Mouse (Mus musculus) heart, adult 8-10 months (tissue): ENCODE data around the gene C1qc. TPM values are rescaled to one million over a fixed set of nuclear protein-coding genes. Genes with fewer than 3 reads are reported as not detected.

ENCODE experiments used
- DNase-seq: peaks from one replicate; pipeline ENCODE4 v3.0.0; 2022; ENCODE audit warnings: low spot score
- total RNA-seq, 4 experiments: library from RNA; stranded (reverse); gene quantifications; 2 replicates each; pipeline ENCODE4 v1.2.4; 2022

The C1qc gene
- total RNA-seq, result 10 to 100 TPM; 21.6 to 30.2 (median 24.9) TPM

DNA sequence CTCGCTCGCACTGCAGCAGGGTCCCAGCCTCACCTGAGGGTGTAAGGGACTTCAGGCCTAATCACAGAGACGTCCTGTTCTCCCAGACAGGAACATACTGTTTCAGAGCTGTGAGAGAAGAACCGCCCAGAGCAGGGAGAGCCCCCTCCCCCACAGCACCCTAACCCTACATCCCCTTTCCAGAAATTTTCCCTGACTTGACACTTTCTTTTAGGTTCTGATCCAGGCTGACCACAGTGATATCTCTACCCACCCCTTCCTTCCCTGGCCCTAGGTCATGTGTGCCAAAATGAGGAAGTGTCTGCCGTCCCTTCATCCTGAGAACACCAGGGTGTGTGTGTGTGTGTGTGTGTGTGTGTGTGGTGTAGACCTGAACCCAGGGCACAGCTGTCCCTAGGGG is at the start of gene C1qc:
TSS of gene C1qc (minus strand) at position 255 of the 400 bp plus-strand sequence.
- DNase-seq, result peak; percentile 56

DNA sequence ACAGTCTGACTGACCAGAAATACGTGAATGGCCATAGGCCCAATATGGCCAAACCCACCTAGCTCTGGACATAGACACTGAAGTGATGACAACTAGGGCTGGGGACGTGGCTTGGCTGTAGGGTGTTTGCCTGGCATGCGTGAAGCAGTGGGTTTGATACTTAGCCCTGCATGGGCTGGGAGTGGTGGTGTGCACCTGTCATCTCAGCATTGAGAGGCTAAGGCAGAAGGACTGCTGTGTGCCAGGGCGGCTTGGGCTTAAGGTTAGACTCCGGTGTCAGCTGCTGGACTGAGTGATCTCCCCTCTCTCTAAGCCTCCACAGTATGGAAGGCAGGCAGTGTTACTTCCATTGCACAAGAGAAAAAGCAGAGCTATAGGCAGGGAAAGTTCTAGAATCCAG is 45.1 kb upstream of the C1qc start:
- no peak for DNase-seq

GRCm38 (mm10) chr4:136937344-136937743 is 44.5 kb upstream of the C1qc start:
- DNase-seq, result no peak

- no peak for DNase-seq
These were observed 42.1 kb upstream of the C1qc start for GRCm38 (mm10) chr4:136934746-136935613.

DNA sequence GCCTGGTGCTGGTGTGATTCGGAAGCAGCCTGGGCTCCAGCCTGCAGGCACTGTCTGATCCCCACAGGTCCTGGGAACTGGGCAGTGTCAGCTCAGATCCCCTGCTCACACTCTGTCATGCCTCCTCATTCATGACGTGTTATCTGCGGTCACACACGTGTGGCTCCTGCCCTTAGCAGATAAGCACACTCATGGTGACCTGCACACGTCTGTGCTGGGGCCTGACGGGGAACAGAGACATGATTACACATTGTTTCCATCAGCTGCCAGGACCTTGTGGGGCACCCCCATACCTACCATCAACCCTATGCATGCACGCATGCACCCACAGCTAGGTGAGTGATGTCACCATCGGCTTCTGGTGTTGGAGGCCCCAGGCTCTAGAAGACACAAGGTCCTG is 37.6 kb upstream of the C1qc start:
- no peak for DNase-seq

DNA sequence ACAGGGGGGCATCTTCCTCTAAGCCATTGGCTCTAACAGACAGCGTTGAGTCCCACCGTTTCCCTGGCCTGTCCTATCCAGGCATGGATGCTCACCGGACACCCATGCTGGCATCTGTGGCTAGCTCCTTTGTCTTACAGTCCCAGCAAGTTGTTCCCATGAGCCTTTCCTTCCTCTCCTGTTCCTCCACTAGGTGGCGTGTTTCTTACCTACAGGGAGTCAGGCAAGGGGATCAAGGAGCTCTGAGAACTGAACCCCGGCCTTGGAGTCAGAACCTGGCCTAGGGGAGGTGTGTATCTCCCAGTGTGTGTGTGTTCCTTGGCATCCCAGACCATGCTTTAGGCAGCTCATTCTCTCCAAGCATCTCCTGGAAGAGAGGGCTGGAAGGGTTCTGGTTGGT is 36.1 kb upstream of the C1qc start:
- DNase-seq, result no peak

DNA sequence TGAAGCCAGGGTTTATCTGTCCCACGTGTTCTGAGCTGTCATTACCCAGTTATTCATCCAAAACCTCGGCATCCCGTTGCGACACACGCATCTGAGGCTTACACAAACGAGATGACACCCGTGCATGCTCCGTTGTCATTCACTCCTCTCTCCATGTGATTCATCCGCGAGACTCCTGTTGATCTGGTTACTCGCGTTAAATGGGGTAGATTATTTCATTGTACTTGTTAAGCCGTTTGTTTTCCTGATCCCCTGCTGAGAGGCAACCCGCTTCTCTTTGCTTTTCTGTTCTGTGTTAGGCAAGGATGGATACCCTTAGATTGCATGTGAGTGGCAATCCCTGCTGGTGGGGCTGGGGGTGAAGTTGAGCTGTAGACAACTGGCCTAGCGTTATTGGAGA is 32.9 kb upstream of the C1qc start:
- DNase-seq, result no peak

DNA sequence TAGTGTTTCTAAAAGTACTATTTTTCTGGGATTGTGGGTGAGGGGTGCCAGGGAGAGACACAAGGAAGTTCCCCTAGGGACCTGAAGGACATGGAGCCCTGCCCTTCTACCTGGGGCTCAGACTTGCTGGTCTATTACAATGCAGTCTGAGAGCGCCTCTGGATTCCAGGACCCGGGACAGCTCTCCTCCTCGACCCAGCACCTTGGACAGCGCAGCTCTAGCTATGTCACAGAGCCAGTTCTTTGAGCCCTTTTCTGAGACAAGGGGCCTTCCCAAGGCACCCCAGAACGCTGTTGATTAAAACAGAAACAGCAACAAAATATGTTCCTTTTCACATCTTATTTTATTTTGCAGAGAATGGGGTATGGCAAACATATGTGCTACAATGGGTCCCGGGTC is 31.7 kb upstream of the C1qc start:
- DNase-seq, result peak; percentile 43

GRCm38 (mm10) chr4:136919526-136919925 is 26.7 kb upstream of the C1qc start:
- DNase-seq, result no peak

DNA sequence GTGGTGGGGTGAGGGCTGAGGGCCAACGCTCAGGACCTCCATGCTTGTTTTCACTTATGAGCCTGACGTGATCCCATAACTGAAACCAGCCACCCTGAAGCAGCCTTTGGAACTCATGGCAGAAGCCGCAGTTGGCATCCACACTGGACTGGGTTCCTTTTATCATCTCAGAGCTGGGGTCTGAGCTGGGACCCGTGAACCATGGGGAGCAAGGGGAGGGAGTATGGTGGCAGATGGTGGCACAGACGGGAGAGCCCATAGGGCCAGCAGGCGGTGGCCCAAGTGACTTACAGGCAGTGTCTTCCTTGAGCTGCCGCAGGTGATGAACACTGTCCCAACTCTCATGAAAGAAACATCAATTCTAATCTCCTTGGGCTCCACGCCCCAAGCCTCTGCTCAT is 26.0 kb upstream of the C1qc start:
- DNase-seq, result no peak

DNA sequence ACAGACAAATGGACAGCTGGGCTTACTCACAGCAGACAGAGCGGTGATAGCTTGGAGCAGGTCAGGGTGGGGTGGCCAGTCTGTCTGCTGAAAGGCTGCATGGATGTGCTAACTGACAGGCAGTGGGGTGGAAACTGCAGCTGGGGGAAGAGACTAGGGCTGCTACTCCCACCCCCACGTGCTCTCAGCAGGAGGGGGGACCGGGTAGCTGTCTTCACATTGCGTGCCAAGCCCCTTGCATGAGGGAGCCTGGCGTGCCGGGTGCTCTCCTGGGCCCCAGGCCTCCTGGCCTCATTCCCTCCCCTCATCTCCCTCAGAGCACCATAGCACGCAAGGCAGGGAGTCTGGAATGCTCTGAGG is 24.3 kb upstream of the C1qc start:
- no peak for DNase-seq

GRCm38 (mm10) chr4:136916359-136917164 is 23.7 kb upstream of the C1qc start:
- DNase-seq, result no peak

GRCm38 (mm10) chr4:136912841-136913240 is 20.0 kb upstream of the C1qc start:
- no peak for DNase-seq

DNA sequence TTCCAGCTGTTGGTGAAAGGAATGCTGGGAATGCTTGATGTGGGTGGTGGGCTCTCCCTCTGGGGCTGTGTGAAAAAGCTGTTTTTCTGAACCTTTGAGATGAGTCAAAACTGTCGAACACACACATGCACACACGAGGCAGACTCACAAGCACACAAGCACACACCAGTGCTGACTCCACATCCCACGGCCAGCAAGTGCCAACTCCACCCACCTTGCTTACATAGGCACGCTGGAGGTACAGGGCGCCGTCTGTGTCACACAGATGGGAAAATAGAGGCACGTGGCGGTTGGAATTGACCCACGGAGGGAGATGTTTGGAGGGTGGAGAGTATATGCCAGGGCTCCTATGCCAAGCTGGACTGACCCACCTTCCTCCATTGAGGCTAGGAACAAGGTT is 18.9 kb upstream of the C1qc start:
- DNase-seq, result no peak

- DNase-seq, result no peak
These were observed 18.4 kb upstream of the C1qc start for GRCm38 (mm10) chr4:136911211-136911646.

GRCm38 (mm10) chr4:136907809-136908208 is 14.9 kb upstream of the C1qc start:
- DNase-seq, result no peak

DNA sequence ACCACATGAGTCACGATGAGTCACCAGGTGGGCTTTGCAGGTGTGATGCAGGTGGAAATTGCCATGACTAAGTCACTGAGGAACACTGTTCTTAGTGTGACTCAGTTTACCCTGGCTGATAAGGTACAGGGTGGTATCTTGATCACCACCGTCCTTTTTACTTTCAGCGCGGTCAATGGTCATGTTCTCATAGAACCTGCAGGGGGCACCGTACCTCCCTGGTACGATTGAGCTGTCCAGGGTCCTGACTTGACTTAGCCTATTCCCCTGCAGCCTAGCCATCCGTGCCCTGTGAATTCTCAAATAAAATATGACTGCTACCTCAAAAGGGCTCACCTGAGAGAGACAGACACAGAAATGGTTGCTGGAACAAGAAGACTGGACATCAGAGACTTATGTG is 14.2 kb upstream of the C1qc start:
- DNase-seq, result no peak

- DNase-seq, result no peak
These were observed 12.1 kb upstream of the C1qc start for GRCm38 (mm10) chr4:136904767-136905539.

- DNase-seq, result no peak
These were observed 6.3 kb upstream of the C1qc start for GRCm38 (mm10) chr4:136899154-136899553.

DNA sequence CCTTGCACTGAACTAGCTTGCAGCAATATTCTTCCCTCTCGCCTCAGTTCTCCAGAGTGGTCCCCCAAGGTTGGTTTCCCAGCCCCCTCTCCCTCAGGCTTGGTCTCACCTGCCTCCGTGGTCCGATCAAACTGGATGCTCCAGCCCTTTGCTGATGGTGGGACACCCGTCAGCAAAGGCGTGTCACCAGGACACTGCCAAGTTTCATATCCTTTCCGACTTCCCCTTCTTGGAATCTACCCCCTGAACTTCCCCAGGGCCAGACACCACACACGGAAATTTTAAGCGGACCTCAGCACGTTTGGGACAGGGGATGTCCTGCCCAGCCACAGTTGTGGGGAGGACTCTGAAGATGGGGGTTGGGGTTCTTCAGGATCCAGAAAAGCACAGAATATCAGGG is 5.8 kb upstream of the C1qc start, which contains the start of gene C1qa:
TSS of gene C1qa (minus strand) at position 167 of the 400 bp plus-strand sequence.
- DNase-seq, result no peak

DNA sequence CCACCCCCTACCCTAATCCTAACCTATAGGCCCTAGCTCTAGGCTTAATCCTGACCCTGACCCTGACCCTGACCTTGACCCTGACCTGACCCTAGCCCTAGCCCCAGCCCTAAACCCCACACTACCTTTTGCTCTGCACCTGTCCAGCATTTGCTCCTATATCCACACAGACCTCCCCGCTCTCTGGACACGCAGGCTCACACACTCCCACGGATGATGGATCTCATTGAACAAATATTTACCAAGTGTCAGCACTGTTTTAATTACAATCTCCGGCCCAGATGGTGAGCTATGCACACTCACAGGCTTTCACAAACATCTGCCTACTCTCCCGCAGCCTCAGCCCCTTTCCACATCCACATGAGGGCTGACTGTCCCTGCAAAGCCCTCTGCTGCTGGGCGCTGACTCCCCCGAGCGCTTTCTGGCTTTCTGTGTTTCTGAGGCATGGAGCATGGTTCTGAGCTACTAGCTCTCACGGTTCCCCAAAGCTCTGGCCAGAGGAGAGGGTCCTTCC is 5.3 kb upstream of the C1qc start:
- DNase-seq, result no peak

DNA sequence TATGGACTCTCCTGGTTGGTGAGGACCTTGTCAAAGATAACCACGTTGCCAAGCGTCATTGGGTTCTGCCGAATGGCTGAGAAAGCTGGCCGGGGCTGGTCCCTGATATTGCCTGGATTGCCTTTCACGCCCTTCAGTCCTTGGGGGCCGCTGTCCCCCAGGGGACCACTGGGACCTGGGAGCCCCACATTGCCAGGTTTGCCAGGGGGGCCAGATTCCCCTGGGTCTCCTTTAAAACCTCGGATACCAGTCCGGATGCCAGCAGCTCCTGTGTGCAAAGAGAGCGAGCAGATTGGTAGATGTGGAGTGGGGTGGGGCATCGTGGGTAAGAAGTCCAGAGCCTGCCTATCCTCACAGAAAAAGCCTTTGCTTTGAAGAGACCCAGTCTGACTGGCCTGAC is 3.6 kb upstream of the C1qc start:
- DNase-seq, result no peak
